Mouse (Mus musculus) spleen, embryonic (tissue): ENCODE measurements at regions not wholly inside any gene's neighbourhood (a gene's known extent, or its start where the extent isn't known, plus 50 kb on each side); places are given as distances from the start of the nearest gene placed in this dataset.
"Not testable (repeated sequence)": the region's sequence is repeated elsewhere in the genome, so short reads cannot be mapped to it uniquely, and the experiment has no call there.

Source experiments
- CTCF ChIA-PET: fragments of 350-600 bp; sonication (Branson Sonifier 250); formaldehyde crosslinking; loops from one replicate; lab custom pipeline; 2022; lab: Charles Lee

DNA sequence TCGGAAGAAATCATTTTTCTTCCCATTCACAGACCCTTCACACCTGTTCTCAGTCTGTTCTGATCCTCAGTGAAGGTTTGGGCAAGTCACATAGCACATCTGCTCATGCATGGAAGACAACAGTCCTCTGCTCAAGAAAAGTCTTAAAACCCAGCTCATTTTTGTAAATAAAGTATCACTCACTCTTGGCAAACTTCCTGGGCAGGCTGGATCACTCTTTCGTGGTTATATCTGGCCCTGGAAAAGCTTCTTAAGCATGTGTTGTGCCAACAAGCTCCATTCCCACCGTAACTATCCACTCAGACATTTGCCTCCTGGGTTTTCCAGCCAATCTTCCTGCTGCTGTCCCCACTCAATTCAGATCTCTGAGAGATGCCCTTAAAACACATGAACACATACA, 103.2 kb upstream of the Cep85l start:
- CTCF ChIA-PET: no interaction called here

DNA sequence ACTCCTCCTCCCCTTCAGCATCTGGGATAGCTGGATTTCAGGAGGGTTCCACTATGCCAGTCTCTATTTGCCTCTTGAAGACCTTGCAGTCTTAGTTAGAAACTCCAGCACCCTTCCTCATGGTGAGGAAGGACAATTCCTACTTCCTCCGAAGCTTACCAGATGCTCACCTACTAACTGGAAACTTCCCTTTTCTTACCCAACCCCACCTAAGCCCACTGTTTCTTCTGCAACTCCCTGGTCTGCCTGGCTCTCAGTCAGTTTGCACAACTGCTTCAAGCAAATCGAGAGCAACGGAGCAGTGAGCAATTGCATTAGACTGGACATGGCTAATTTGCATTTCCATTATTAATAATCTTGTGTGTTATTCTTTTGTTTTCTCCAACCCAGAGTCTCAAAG, 90.5 kb upstream of the Cep85l start:
- CTCF ChIA-PET: no interaction called here

DNA sequence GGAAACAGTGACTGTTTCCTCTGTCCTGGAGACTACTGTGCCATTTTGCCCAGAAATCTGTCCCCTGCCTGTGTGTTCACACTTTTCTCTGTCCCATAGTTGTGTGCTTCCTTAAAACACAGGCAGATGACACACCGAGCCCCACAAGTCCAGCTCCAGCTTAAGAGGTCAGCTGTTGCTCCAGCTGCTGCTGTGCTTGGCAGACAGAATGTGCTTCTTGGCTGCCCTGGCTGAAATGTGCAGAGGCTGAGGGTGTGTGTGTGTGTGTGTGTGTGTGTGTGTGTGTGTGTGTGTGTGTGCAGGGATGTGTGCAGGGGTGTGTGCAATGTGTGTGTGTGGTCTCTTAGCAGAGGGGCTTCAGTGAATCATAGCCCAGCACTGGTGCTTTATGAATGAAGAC, 89.9 kb upstream of the Cep85l start:
- CTCF ChIA-PET: no interaction called here

DNA sequence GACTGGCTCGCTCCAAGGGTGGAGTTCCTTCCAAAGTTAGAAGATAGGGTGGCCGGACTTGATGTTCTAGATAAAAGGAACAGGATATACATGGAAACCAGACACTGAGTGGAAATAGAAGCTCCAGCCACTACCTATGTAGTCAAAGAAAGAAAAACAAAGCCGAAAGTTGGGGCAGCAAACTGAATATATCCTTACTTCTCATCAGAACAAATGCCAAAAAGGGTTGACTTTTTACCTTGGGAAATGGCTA, 88.5 kb upstream of the Cep85l start:
- CTCF ChIA-PET: interaction anchor here (0.6 kb wide), 1 partner anchor 22 kb away, joined by 3 read pairs; no protein-coding TSS in a partner anchor

DNA sequence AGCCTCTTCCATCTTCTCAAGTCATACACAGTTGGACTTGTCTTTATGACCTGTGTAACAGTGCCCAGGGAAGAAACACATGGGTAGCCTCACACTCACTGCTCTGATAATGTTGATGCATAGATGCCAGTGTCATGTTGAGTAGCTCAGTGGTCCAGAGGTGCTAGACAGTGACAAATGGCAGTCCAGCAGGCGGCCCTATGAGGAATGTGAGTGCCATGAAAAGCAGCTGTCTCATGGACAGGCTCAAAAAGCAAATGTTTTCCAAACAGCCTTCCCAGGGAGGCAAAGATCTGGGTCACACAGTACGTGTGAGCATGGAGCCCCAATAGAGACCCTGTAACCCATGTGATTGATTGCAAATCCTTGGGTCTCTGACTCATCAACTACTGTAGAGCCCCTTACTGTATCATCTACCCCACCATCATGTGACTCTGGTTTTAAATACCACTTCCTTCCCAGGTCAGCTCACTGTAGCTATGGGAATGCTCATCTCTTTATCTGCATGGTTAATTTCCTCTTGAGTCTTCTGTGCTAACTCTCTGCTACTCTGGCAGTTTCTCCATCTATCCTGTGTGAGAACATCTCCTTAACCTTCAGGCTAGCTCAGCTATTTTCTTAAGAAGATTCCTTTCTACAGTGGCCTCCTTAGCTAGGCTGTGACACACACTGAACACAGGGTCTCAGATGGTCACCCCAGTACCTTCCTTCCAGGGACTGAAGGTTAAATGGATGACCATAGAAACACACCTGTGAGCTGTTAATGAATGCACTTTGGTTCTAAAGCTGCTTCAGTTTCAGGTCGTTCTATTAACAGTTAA, 87.9 kb upstream of the Cep85l start:
- CTCF ChIA-PET: interaction anchor here (0.6 kb wide), 1 partner anchor 21 kb away, joined by 3 read pairs; no protein-coding TSS in a partner anchor

DNA sequence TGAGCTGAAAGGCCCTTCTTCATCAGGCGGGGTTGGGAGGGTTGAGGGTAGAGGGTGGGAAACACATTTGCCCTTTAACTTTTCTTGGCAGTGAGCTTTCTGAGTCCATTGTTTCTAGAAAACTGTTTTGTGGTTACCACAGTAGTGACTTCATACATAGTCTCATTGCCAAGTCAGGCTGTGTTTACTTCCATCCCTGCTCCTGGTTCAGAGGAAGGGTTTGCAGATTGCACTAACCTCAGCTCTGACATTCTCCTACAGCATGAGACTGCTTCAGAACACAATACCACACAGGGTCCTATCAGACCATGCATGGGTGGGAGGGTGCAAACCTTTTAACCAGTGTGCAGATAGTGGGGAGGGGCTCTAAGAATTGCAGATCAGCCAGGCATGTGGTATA, 87.1 kb upstream of the Cep85l start:
- CTCF ChIA-PET: interaction anchor here (0.6 kb wide), 1 partner anchor 48 kb away, joined by 4 read pairs; no protein-coding TSS in a partner anchor

DNA sequence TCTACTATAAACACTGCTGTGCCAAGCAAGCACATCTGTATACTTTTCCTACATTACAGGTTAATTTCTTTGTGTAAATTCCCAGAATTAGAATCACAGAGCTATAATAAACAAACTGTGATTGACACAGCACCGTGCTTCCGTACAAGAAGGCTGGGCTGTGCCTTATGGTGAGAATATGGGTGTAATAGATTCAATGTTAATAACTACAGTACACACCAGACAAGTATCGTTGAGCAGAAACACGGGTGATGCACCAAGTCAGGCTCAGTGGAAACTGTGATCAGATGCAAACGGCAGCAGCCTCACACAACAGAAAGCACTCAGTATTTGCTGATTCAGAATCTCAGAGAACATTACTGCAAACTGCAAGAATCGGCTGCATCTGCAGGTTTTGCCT, 86.5 kb upstream of the Cep85l start:
- CTCF ChIA-PET: interaction anchor here (0.6 kb wide), 1 partner anchor 49 kb away, joined by 4 read pairs; no protein-coding TSS in a partner anchor

DNA sequence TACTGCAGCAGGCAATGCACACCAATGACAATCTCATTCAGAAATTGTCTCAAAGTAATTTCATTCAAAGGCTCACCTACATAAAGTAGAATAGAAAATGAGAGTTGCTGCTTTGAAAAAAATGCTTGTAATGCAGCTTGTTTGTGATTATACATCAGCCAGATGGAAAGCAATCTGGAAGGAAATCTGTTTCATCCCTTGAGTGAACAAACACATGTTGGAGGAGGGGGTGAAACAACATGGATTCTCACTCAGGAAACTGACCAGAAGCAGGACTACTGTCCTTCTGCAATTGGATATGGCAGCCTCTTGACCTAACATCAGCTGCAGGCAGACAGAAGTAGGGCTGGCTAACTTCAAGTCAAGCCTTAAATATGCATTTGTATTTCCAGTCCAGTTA, 84.8 kb upstream of the Cep85l start:
- CTCF ChIA-PET: no interaction called here

DNA sequence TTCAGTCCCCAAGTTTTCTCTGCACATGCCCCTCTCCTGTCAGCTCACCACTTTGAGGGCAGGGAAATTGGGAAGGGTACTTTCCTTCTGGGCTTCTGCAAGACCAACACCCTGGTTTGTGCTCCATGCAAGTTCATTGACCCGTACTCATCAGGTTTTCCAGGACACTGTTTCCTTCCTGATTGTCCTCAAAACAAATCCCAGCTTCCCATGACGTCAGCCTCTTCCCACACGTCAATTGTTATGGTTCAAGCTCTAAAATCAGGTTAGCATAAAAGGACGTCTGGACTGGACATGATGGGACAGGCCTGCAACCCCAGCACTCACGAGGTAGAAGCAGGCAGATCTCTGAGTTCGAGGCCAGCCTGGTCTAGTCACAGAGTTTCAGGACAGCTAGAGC, 84.3 kb upstream of the Cep85l start:
- CTCF ChIA-PET: interaction anchor here (0.7 kb wide), 1 partner anchor 93 kb away, joined by 13 read pairs; no protein-coding TSS in a partner anchor

DNA sequence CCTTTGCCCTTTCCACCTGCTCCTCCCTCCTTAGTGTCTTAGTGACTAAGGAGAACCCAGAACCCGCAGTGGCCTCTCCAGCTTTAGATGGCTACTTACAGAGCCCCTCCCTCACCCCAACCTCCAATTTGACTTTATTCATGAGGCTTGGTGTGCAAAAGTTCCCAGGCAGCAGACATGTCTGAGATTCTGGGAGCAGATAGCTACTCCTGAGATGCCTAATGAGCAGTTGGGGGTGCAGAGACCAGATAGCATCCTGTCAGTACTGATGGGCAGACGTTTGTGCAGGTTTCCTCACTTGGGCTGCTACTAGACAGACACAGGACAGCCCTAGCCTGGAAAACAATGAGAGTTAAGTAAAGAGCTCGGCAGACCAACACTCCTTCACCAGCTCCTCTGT, 83.7 kb upstream of the Cep85l start:
- CTCF ChIA-PET: interaction anchor here (0.7 kb wide), 1 partner anchor 93 kb away, joined by 13 read pairs; no protein-coding TSS in a partner anchor

DNA sequence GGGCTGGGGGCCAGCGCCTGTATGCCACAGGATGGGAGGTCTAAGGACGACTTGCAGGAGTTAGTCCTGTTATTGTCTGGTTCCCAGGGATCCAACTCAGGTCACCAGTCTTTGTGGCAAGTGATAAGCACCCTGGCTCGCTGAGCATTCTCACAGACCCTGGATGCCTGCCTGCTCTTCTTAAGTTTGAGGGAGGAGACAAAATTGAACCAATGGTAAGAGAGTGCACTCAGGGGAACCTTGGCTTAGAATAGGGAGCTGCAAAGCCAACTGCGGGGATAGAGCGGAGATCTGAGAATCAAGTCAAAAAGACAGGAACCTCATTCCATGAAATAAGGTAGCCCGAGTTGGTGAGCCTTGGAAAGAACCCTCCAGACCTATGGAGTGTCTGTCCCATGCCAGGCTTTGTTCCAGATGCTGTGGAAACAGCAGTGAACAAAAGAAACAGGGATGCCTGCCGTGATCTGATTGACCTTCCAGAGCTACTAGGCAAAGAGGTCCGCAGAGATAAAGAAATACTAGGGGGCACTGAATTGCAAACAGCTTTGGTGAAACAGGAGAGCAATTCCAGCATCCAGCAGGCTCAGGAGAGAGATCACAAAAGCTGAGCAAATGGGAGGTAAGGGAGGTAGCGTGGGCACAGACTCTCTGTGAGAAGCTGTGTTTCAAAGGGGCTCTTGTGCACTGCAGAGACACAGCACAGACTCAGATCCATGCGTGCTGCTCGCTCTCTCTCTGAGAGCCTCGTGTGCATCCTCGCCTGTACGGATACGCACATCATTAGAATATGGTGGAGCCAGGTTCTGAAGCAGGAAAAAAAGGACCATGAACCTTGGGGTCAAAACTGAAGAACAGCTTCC, 82.9 kb upstream of the Cep85l start:
- CTCF ChIA-PET: no interaction called here

DNA sequence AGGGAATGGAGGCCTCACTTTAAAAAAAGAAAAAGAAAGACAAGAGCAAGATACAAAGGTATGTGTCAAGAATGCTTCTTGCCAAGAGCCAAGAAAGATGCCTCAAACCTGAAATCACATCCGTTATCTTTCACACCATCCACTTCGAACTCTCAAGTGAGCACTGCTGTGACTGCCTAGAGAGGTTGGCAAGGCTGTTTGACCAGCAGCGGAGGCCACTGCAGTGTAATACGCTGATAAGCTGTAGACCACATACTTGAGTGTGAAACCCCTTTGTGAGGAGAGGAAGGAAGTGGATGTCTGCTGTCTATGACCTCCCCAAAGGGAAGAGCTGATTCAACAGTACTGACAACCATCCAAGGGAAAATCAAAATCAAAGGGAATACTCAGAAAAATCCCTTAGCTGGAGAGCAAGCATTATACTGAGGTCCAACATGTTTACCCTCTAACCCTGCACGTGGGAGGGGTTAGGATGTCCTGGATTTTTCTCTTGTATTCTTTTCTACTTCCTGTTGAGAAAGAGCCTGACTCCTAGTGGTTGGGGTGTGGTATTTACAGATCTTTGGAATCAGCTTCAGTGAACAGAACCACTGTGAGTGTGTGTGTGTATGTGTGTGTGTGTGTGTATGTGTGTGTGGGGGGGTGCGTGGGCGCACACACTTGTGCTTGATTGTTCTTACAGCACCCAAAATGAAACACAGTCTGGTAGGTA, 81.5 kb upstream of the Cep85l start:
- CTCF ChIA-PET: no interaction called here

DNA sequence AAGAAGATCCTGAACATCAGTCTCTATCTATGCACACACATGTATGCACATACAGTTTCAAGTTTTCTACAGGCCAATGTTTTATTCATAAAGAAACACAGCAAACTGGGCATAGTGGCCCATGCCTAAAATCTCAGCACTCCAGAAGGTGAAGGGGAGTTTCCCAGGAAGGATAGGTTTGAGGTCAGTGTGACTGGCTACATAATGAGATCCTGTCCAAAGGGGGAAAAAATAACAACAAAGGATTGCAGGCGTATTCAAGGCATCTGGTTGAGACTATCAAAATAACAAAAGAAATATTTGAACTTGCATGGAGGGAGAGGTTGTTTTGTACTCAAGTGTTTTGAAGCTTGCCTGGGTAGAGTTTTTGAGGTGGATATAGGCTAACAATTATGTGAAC, 80.0 kb upstream of the Cep85l start:
- CTCF ChIA-PET: not testable (repeated sequence)

DNA sequence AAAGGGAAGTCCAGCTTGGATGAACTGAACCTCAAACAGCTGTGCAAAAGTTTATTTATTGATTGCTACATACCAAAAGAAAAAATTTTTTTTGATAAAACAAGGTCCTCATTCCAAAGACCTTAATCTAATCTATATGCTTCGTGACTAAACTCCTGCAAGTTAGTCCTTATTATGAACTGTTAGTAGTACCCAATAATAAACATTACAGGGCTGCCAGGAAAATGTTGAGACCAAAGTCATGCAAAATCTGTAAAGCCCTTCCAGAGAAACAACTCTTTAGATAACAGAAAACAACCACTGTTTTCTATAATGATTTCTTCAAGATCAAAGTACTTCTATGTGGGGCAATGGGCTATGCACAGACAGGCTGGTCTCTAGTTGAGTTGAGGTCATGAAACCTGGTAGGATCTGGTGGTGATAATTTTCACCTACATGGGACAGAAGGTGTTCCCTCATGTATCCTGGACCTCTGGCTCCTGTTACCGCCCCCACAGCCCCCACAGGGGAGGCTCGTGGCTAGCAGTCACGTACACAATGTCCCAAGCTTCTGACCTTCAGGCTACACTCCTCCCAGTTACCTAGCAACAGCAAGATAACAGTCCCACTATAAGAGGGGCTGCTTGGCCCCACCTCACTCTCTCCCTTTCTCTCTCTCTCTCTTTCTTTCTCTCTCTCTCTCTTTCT, 76.4 kb upstream of the Cep85l start:
- CTCF ChIA-PET: no interaction called here

DNA sequence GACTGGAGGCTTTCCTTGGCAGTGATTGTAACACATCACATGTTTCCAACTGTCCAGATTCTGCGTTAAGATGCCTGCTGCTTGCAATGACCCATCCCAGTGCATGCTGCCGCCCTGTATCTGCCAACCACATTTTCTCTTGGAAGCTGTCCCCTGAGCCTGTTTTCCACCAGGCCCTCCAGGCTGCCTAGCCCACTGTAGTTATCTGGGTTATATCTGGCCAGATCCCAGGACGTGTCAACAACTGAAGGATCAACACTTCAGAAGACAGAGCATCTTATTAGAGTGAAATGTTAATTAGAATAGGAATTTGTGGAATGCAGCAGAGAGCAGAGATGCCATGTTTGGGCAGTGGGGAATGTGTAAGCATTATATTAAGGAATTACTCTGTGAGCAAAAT, 65.0 kb upstream of the Cep85l start:
- CTCF ChIA-PET: no interaction called here

DNA sequence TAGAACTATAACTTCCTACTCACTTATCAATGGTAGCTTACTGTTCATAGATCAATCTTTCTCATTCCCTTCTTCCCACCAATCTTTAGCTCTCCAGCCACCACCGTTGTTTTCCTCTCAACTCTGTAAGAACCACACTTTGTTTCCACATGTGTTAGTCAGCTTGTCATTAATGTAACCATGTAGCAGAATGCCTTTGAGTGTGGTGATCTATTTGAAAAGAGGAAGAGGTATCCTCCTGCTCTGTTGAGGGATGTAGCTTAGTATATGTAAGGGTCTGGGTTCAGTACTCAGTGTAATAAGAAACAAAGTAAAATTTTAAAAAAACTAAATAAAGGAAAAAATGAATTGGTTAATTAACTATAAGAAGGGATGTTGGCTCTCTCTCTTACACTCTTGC, 63.7 kb upstream of the Cep85l start:
- CTCF ChIA-PET: no interaction called here

DNA sequence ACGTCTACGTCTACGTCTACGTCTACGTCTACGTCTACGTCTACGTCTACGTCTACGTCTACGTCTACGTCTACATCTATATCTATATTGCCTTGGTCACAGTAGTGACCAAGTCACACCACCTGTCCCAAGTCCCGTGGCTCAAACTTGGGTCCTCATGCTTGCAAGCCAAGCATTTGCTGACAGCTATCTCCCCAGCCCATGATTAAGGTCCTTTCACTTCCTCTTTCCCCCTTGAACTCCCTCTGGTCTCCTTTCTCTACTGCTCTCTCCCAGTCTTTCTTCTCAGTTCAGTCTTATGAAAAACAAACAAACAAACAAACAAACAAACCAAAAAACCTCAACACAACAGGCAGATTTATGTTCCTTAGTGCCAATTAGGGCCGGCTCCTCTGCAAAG, 63.2 kb upstream of the Cep85l start:
- CTCF ChIA-PET: interaction anchor here (0.7 kb wide), 1 partner anchor 35 kb away, joined by 3 read pairs; no protein-coding TSS in a partner anchor

DNA sequence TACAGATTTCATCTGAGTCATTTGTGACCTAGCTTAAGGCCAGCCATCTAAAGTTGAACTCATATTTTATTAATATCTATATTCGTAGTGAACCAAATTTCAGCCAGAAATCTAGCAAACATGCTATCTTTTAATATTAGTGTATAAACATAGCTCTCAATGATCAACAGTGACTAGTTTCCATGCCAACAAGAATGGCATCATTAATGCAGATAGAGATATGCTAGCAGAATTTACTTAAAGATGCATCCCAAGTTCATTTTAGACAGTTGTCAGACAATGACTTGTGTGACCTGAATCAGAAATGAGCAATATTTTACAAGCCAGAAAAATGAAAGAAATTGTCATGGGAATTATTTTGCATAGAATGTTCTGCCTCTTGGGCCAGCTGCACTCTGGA, 60.5 kb upstream of the Cep85l start:
- CTCF ChIA-PET: no interaction called here

DNA sequence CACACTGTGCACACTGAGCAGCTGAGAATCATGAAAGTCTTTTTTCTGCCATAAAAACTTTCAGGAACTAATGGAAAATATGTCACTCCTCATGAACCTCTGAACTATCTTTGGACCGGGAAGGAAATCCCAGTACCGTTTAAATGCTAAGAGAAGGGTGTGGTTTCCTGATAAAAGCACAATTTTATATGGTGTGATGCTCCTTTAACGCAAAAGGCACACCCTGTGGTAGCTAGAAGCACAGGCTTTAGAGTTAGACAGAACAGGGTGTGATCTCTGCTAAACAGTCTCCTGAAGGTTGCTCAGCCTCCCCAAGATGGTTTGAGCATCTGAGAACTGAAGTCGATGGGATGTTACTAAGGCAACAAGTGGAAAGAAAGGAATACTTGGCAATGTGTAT, 58.6 kb upstream of the Cep85l start:
- CTCF ChIA-PET: no interaction called here

DNA sequence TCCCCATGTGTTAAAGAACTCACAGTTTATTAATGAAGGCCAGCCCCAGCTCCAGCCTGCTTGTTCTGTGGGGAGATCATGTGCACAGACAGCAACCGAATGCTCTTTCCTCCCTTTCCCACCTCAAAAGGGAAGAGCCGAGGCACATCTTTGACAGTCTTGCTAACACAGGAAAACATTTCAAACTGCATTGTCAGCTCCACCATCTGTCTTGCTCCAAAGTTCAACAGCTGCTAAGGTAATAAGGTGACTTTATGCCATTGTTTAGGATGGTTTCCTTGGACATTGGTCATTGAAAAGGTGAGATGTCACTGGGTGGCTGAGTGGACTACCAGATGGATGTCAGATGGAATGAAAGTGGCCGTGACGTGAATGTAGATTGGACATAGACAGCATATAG, 58.0 kb upstream of the Cep85l start:
- CTCF ChIA-PET: no interaction called here

DNA sequence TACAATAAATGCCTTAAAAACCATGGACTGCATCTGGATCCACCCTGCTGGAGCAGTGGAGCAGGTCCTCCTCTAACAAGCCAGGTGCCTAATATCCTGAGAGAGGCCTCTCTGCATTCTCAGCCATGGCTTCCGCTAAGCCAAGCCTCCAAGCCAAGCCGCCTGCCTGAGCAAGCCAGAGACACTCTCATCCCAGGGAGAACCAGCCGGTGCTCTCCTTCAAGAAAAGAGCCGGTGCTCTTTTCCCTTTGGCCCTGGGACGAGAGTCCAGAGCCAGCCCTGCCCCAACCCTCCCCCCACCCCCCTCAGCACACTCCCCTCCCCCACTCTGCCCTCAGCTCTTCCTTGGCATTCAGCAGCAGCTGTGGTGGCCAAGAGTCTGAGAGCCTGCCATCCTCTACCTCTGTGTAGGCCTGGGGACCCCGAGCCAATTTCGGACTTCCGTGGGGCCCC, 56.3 kb upstream of the Cep85l start:
- CTCF ChIA-PET: no interaction called here
